ENCODE assay signal across 11 mouse cellular contexts in the genomic region with DNA sequence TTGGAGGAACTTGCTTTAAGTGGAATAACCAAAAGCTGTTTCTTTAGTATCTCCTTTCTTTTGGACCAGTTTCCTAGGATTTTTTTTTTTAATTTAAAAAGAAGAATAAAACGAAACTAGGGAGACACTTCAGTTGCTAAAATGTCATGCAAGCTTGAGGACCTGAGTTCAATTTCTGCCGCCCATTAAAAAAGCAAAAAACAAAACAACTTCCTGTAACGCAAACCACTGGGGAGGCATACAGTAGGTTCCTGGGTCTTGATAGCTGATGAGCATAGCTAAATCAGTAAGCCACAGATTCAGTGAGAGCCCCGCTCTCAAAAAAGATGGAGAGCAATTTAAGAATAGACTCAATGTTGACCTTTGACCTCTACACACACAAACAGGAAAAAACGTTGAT. TPM values are rescaled to one million over a fixed set of nuclear protein-coding genes. Genes with fewer than 3 reads are reported as not detected.
DNase-seq lines count a peak whose midpoint lies in the region; ATAC-seq lines count a peak whose summit lies in the region.
"Had no signal": no experiment of that assay in that cellular context is flagged by ENCODE, and none has a peak within 500 bp of the region (broad histone marks: within the 10 kb centered on the region; RNA-seq: fewer than 3 reads in every experiment).

No protein-coding gene starts in this region.

- no peak for DNase-seq in heart, postnatal 36 days
- DNase-seq in midbrain, embryonic 10.5 days (ENCODE audit: low spot score): no peak
- DNase-seq in midbrain, embryonic 11.5 days (ENCODE audit: low spot score, missing footprints): no peak
- no peak for DNase-seq in urinary bladder, postnatal 25 days (ENCODE audit: low spot score)
- DNase-seq in left cerebral cortex, postnatal 4 days: no peak
- DNase-seq: adrenal gland, adult 8-10 months had no signal

- 0 out of 2 replicates have a peak overlapping the region, but pooled peaks have one; percentile 64 for H3K27ac ChIP-seq in heart, embryonic 13.5 days (replicated peaks)
- H3K27ac ChIP-seq in midbrain, embryonic 10.5 days (replicated peaks): peak overlapping the region; percentile 73; the same call in 1 of the 2 replicates
- H3K27ac ChIP-seq in midbrain, embryonic 11.5 days (ENCODE audit: low read depth, low read length): no peak overlapping the region
- H3K27ac ChIP-seq in intestine, embryonic 15.5 days: peak overlapping the region; percentile 62; the same call in 1 of the 2 replicates
- H3K27ac ChIP-seq in stomach, embryonic 14.5 days (ENCODE audit: low read length): 0 out of 2 replicates have a peak overlapping the region, but pooled peaks have one; percentile 13
- H3K27ac ChIP-seq: midbrain, embryonic 15.5 days had no signal

- ATAC-seq in heart, embryonic 13.5 days (ENCODE audit: extremely low read depth, insufficient number of reproducible peaks, low FRiP score, low TSS enrichment): no peak
- no peak for ATAC-seq in midbrain, embryonic 11.5 days (ENCODE audit: low FRiP score)
- no peak for ATAC-seq in intestine, embryonic 15.5 days
- no peak for ATAC-seq in stomach, embryonic 14.5 days (ENCODE audit: insufficient number of reproducible peaks, insufficient read depth, low FRiP score, low read depth)
- ATAC-seq: midbrain, embryonic 15.5 days had no signal

- H3K4me2 ChIP-seq in heart, embryonic 13.5 days: peak overlapping the region; percentile 60
- H3K4me2 ChIP-seq in midbrain, embryonic 11.5 days: no peak overlapping the region
- H3K4me2 ChIP-seq in intestine, embryonic 15.5 days (replicated peaks): 0 out of 2 replicates have a peak overlapping the region, but pooled peaks have one; percentile 52
- H3K4me2 ChIP-seq in stomach, embryonic 14.5 days (replicated peaks; ENCODE audit: low read depth, low read length): peak overlapping the region; percentile 33
- H3K4me2 ChIP-seq: midbrain, embryonic 15.5 days had no signal

- H3K9ac ChIP-seq in heart, embryonic 13.5 days: no peak overlapping the region
- H3K9ac ChIP-seq in midbrain, embryonic 11.5 days (ENCODE audit: low read length): no peak overlapping the region
- H3K9ac ChIP-seq in intestine, embryonic 15.5 days: no peak overlapping the region
- no peak overlapping the region for H3K9ac ChIP-seq in stomach, embryonic 14.5 days (replicated peaks; ENCODE audit: low read depth, low read length)
- H3K9ac ChIP-seq: midbrain, embryonic 15.5 days had no signal

- no peaks in the 10 kb centered on the region for H3K9me3 ChIP-seq in heart, embryonic 13.5 days
- no peaks in the 10 kb centered on the region for H3K9me3 ChIP-seq in midbrain, embryonic 10.5 days (replicated peaks)
- H3K9me3 ChIP-seq in midbrain, embryonic 11.5 days (ENCODE audit: control insufficient read depth, low read length): no peaks in the 10 kb centered on the region
- H3K9me3 ChIP-seq in intestine, embryonic 15.5 days: no peaks in the 10 kb centered on the region
- H3K9me3 ChIP-seq in stomach, embryonic 14.5 days (ENCODE audit: control insufficient read depth, low read depth, low read length): no peaks in the 10 kb centered on the region
- H3K9me3 ChIP-seq: G1E; midbrain, embryonic 15.5 days had no signal

- H3K36me3 ChIP-seq in heart, embryonic 13.5 days: peaks cover 10% of the 10 kb centered on the region
- H3K36me3 ChIP-seq in midbrain, embryonic 10.5 days: peaks cover 20% of the 10 kb centered on the region
- H3K36me3 ChIP-seq in midbrain, embryonic 11.5 days (ENCODE audit: control insufficient read depth, insufficient read depth, low read length): no peaks in the 10 kb centered on the region
- no peaks in the 10 kb centered on the region; the same call in 1 of the 2 replicates for H3K36me3 ChIP-seq in intestine, embryonic 15.5 days
- H3K36me3 ChIP-seq in stomach, embryonic 14.5 days (ENCODE audit: control insufficient read depth, insufficient read depth, low read length): no peaks in the 10 kb centered on the region
- H3K36me3 ChIP-seq: midbrain, embryonic 15.5 days had no signal

- intact Hi-C loops in heart, postnatal 36 days (cut with DNase I): loop anchor here (5.0 kb wide), 1 partner anchor 44 kb away; no protein-coding TSS in a partner anchor
- intact Hi-C loops in left cerebral cortex, postnatal 4 days (cut with DNase I): no loop called here

- H3K4me3 ChIP-seq in heart, embryonic 13.5 days: no peak overlapping the region
- no peak overlapping the region; the same call in 1 of the 2 replicates for H3K4me3 ChIP-seq in midbrain, embryonic 10.5 days
- H3K4me3 ChIP-seq in midbrain, embryonic 11.5 days (ENCODE audit: low read depth, low read length): no peak overlapping the region
- no peak overlapping the region for H3K4me3 ChIP-seq in intestine, embryonic 15.5 days (replicated peaks)
- H3K4me3 ChIP-seq in stomach, embryonic 14.5 days (ENCODE audit: low read depth, low read length): no peak overlapping the region
- H3K4me3 ChIP-seq: midbrain, embryonic 15.5 days had no signal

- peaks cover 6% of the 10 kb centered on the region; the same call in 1 of the 2 replicates for H3K27me3 ChIP-seq in heart, embryonic 13.5 days (replicated peaks)
- H3K27me3 ChIP-seq in midbrain, embryonic 10.5 days (ENCODE audit: low read depth, poor library complexity, severe bottlenecking): no peaks in the 10 kb centered on the region
- no peaks in the 10 kb centered on the region for H3K27me3 ChIP-seq in midbrain, embryonic 11.5 days (ENCODE audit: control insufficient read depth, insufficient read depth, low read length)
- no peaks in the 10 kb centered on the region for H3K27me3 ChIP-seq in intestine, embryonic 15.5 days (replicated peaks)
- H3K27me3 ChIP-seq in stomach, embryonic 14.5 days (ENCODE audit: control insufficient read depth, insufficient read depth, low read length): no peaks in the 10 kb centered on the region

- 62% methylated on average over 5 of the region's 5 CpGs for WGBS in heart, embryonic 13.5 days
- 78% methylated on average over 5 of the region's 5 CpGs for WGBS in midbrain, embryonic 10.5 days
- WGBS in midbrain, embryonic 11.5 days: 74% methylated on average over 5 of the region's 5 CpGs
- WGBS in intestine, embryonic 15.5 days: 69% methylated on average over 5 of the region's 5 CpGs
- WGBS in stomach, embryonic 14.5 days: 66% methylated on average over 5 of the region's 5 CpGs

- H3K4me1 ChIP-seq in heart, embryonic 13.5 days: peaks cover 37% of the 10 kb centered on the region
- H3K4me1 ChIP-seq in midbrain, embryonic 10.5 days: peaks cover 32% of the 10 kb centered on the region
- peaks cover 11% of the 10 kb centered on the region; the same call in 1 of the 2 replicates for H3K4me1 ChIP-seq in midbrain, embryonic 11.5 days (ENCODE audit: control insufficient read depth, insufficient read depth, low read length)
- H3K4me1 ChIP-seq in intestine, embryonic 15.5 days (replicated peaks): peaks cover 11% of the 10 kb centered on the region
- peaks cover 10% of the 10 kb centered on the region; the same call in 1 of the 2 replicates for H3K4me1 ChIP-seq in stomach, embryonic 14.5 days (ENCODE audit: control insufficient read depth, insufficient read depth, low read length)

RNA-seq across cellular contexts. Expression of gene Rmnd5b, which starts 2.8 kb away (rescaled TPM):
- 31.0 and 33.5 TPM in 2 replicates for polyA plus RNA-seq in heart, embryonic 13.5 days (2015; fragmentation: Nextera tagmentation; extraction: Ambion mirVana)
- 10 to 100 TPM; 14.5 to 16.0 TPM for total RNA-seq in heart, postnatal 36 days (2021)
- polyA plus RNA-seq in midbrain, embryonic 10.5 days (2016; fragmentation: Nextera tagmentation; extraction: Ambion mirVana): 38.6 TPM in 2 replicates
- 40.4 and 41.5 TPM in 2 replicates for polyA plus RNA-seq in midbrain, embryonic 11.5 days (2014; fragmentation: Nextera tagmentation; extraction: Ambion mirVana)
- 38.2 and 42.6 TPM in 2 replicates for polyA plus RNA-seq in intestine, embryonic 15.5 days (2015; fragmentation: Nextera tagmentation; extraction: Ambion mirVana)
- 42.6 and 47.8 TPM in 2 replicates for polyA plus RNA-seq in stomach, embryonic 14.5 days (2014; fragmentation: Nextera tagmentation; extraction: Ambion mirVana)
- total RNA-seq in left cerebral cortex, postnatal 4 days (2021): 10 to 100 TPM; 41.4 to 47.5 TPM

RNA-seq across cellular contexts. Expression of gene N4bp3, which starts 12.1 kb away (rescaled TPM):
- 12.7 and 14.1 TPM in 2 replicates for polyA plus RNA-seq in heart, embryonic 13.5 days (2015; fragmentation: Nextera tagmentation; extraction: Ambion mirVana)
- 10 to 100 TPM; 13.4 to 16.3 TPM for total RNA-seq in heart, postnatal 36 days (2021)
- polyA plus RNA-seq in midbrain, embryonic 10.5 days (2016; fragmentation: Nextera tagmentation; extraction: Ambion mirVana): 16.9 and 21.7 TPM in 2 replicates
- 6.3 and 9.2 TPM in 2 replicates for polyA plus RNA-seq in midbrain, embryonic 11.5 days (2014; fragmentation: Nextera tagmentation; extraction: Ambion mirVana)
- 17.6 and 18.1 TPM in 2 replicates for polyA plus RNA-seq in intestine, embryonic 15.5 days (2015; fragmentation: Nextera tagmentation; extraction: Ambion mirVana)
- polyA plus RNA-seq in stomach, embryonic 14.5 days (2014; fragmentation: Nextera tagmentation; extraction: Ambion mirVana): 12.7 and 13.4 TPM in 2 replicates
- total RNA-seq in left cerebral cortex, postnatal 4 days (2021): 10 to 100 TPM; 15.1 to 16.0 TPM

RNA-seq across cellular contexts. Expression of gene D930048N14Rik, which starts 12.3 kb away (rescaled TPM):
- polyA plus RNA-seq in heart, embryonic 13.5 days (2015; fragmentation: Nextera tagmentation; extraction: Ambion mirVana): 0.86 and 0.94 TPM in 2 replicates
- total RNA-seq in heart, postnatal 36 days (2021): under 1 TPM; 0.33 to 0.62 TPM
- 0.98 and 1.6 TPM in 2 replicates for polyA plus RNA-seq in midbrain, embryonic 10.5 days (2016; fragmentation: Nextera tagmentation; extraction: Ambion mirVana)
- 0.18 and 0.52 TPM in 2 replicates for polyA plus RNA-seq in midbrain, embryonic 11.5 days (2014; fragmentation: Nextera tagmentation; extraction: Ambion mirVana)
- polyA plus RNA-seq in intestine, embryonic 15.5 days (2015; fragmentation: Nextera tagmentation; extraction: Ambion mirVana): 3.2 and 3.3 TPM in 2 replicates
- polyA plus RNA-seq in stomach, embryonic 14.5 days (2014; fragmentation: Nextera tagmentation; extraction: Ambion mirVana): 5.2 and 6.3 TPM in 2 replicates
- total RNA-seq in left cerebral cortex, postnatal 4 days (2021): 1 to 10 TPM; 1.1 to 1.2 TPM
- polyA plus RNA-seq: G1E had no signal

RNA-seq across cellular contexts. Expression of gene Nhp2, which starts 19.0 kb away (rescaled TPM):
- polyA plus RNA-seq in heart, embryonic 13.5 days (2015; fragmentation: Nextera tagmentation; extraction: Ambion mirVana): 101 and 102 TPM in 2 replicates
- total RNA-seq in heart, postnatal 36 days (2021): 10 to 100 TPM; 20.2 to 25.2 TPM
- 209 and 269 TPM in 2 replicates for polyA plus RNA-seq in midbrain, embryonic 10.5 days (2016; fragmentation: Nextera tagmentation; extraction: Ambion mirVana)
- 152 and 167 TPM in 2 replicates for polyA plus RNA-seq in midbrain, embryonic 11.5 days (2014; fragmentation: Nextera tagmentation; extraction: Ambion mirVana)
- polyA plus RNA-seq in intestine, embryonic 15.5 days (2015; fragmentation: Nextera tagmentation; extraction: Ambion mirVana): 172 and 184 TPM in 2 replicates
- 159 and 174 TPM in 2 replicates for polyA plus RNA-seq in stomach, embryonic 14.5 days (2014; fragmentation: Nextera tagmentation; extraction: Ambion mirVana)
- total RNA-seq in left cerebral cortex, postnatal 4 days (2021): 10 to 100 TPM; 60.2 to 60.4 TPM

RNA-seq across cellular contexts. Expression of gene Hnrnpab, which starts 31.9 kb away (rescaled TPM):
- polyA plus RNA-seq in heart, embryonic 13.5 days (2015; fragmentation: Nextera tagmentation; extraction: Ambion mirVana): 273 and 282 TPM in 2 replicates
- 100 to 1,000 TPM; 135 to 143 TPM for total RNA-seq in heart, postnatal 36 days (2021)
- 587 and 631 TPM in 2 replicates for polyA plus RNA-seq in midbrain, embryonic 10.5 days (2016; fragmentation: Nextera tagmentation; extraction: Ambion mirVana)
- 802 and 844 TPM in 2 replicates for polyA plus RNA-seq in midbrain, embryonic 11.5 days (2014; fragmentation: Nextera tagmentation; extraction: Ambion mirVana)
- 381 and 414 TPM in 2 replicates for polyA plus RNA-seq in intestine, embryonic 15.5 days (2015; fragmentation: Nextera tagmentation; extraction: Ambion mirVana)
- 474 and 532 TPM in 2 replicates for polyA plus RNA-seq in stomach, embryonic 14.5 days (2014; fragmentation: Nextera tagmentation; extraction: Ambion mirVana)
- total RNA-seq in left cerebral cortex, postnatal 4 days (2021): 100 to 1,000 TPM; 339 to 358 TPM
